Mouse (Mus musculus) thymus, adult 2 months (tissue): ENCODE measurements around the gene Gpr155.

Experiments
- CTCF ChIP-seq: fragments of 200-500 bp; IDR thresholded peaks from 2 replicates; pipeline ENCODE4 v1.5.1; 2012; ENCODE audit warnings: mild to moderate bottlenecking, control low read depth, low read length, moderate library complexity, borderline replicate concordance; ENCODE audit not compliant: control insufficient read depth, poor library complexity, insufficient read depth; ENCODE audit errors: extremely low read depth
- POLR2A ChIP-seq: fragments of 200-500 bp; IDR thresholded peaks from 2 replicates; pipeline ENCODE4 v1.6.1; 2012; ENCODE audit warnings: mild to moderate bottlenecking, low read length, control low read depth, moderate library complexity; ENCODE audit not compliant: control insufficient read depth, poor library complexity, insufficient read depth; ENCODE audit errors: extremely low read depth

DNA sequence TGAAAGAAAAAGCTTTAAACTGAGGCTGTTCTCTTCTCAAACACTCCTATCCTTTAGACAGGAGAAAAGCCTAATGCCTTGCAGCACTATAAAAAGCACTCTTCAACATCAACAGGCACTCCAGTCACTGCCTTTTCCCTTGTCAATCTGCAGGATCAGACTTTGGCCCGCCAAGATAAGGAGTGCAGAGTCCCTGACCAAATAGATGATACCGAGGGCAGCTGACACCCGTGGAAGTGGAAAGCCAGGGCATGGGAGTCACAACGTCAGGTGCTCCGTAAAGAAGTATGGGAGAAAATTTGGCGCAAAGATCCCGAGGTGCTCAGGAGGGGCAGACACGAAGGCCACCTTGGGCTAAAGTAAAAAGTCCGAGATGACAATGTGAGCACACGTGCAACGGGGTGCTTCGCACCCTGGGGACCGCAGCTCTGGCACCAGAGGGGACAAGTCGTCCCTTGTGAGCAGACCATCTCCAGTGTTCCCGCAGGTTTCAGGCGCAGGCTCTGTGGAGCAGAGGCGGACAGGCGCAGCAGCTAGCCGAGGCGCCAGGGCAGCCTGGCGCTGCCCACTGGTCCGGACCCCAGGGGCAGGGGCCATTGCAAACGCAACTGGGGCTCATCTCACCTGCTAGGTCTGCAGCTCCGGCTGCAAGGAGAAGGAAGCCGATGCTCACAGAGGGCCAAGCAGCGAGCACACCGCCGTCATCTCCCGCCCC lies 574 bp downstream of the Gpr155 start:
- TF ChIP-seq CTCF (no peak), POLR2A (no peak)
